Mouse (Mus musculus) kidney, embryonic 15.5 days (tissue): ENCODE results near the gene Brd4. TPM values are rescaled to one million over a fixed set of nuclear protein-coding genes. Genes with fewer than 3 reads are reported as not detected.

Experiments used
- ATAC-seq: fragments of 200-750 bp; cut with Nextera tagmentation; replicated peaks from 2 replicates; pipeline ENCODE4 v1.8.0; 2017; ENCODE audit warnings: moderate TSS enrichment; ENCODE audit not compliant: low FRiP score
- H3K27ac ChIP-seq: fragments of 300-500 bp; sonication (generic); 2 replicates; pipeline ENCODE4 v1.5.1; 2015; ENCODE audit warnings: mild to moderate bottlenecking, inconsistent platforms
- H3K27me3 ChIP-seq: fragments of 300-500 bp; sonication (generic); 2 replicates; pipeline ENCODE4 v1.6.1; 2015; ENCODE audit warnings: inconsistent platforms
- H3K36me3 ChIP-seq: fragments of 300-500 bp; sonication (generic); 2 replicates; pipeline ENCODE4 v1.6.1; 2015; ENCODE audit warnings: inconsistent platforms
- H3K4me1 ChIP-seq: fragments of 300-500 bp; sonication (generic); 2 replicates; pipeline ENCODE4 v1.6.1; 2015; ENCODE audit warnings: inconsistent platforms
- H3K4me2 ChIP-seq: fragments of 300-500 bp; sonication (generic); 2 replicates; pipeline ENCODE4 v1.6.1; 2015; ENCODE audit warnings: moderate library complexity, mild to moderate bottlenecking, inconsistent platforms
- H3K4me3 ChIP-seq: fragments of 300-500 bp; sonication (generic); replicated peaks from 2 replicates; pipeline ENCODE4 v1.5.1; 2015; ENCODE audit warnings: mild to moderate bottlenecking, inconsistent platforms
- H3K9ac ChIP-seq: fragments of 300-500 bp; sonication (generic); 2 replicates; pipeline ENCODE4 v1.6.1; 2015; ENCODE audit warnings: mild to moderate bottlenecking, inconsistent platforms
- H3K9me3 ChIP-seq: fragments of 300-500 bp; sonication (generic); replicated peaks from 2 replicates; pipeline ENCODE4 v1.6.1; 2016; ENCODE audit warnings: inconsistent platforms
- WGBS: fragments of 180-500 bp; shearing (Covaris S2); methylation state at CpG from one replicate; pipeline ENCODE4 v1.1.7; 2015; ENCODE audit warnings: mixed read lengths; 5-methylcytosine and 5-hydroxymethylcytosine counted together
- polyA plus RNA-seq: library from polyadenylated mRNA; unstranded; fragments of >200 nt; fragmentation: Nextera tagmentation; extraction: Ambion mirVana; gene quantifications from 2 replicates; pipeline ENCODE4 v1.2.1, GENCODE M21; 2015

The Brd4 gene
- polyA plus RNA-seq: 100 and 101 TPM in 2 replicates

GRCm38 (mm10) chr17:32284262-32285137 is at the start of gene Brd4:
Gene Brd4 (minus strand): TSS chr17:32284722.
- H3K27ac ChIP-seq: peak within 1 kb of the TSS; percentile 99
- peak; percentile 94 for ATAC-seq
- H3K4me1 ChIP-seq: peaks cover 32% of the 10 kb centered on the region
- under 1% methylated on average over 99 of the region's 100 CpGs for WGBS
- peak within 1 kb of the TSS; percentile 100 for H3K9ac ChIP-seq
- H3K9me3 ChIP-seq: no peaks in the 10 kb centered on the region
- H3K27me3 ChIP-seq: no peaks in the 10 kb centered on the region
- H3K4me3 ChIP-seq: peak within 1 kb of the TSS; percentile 98
- H3K4me2 ChIP-seq: peak within 1 kb of the TSS; percentile 72
- no peaks in the 10 kb centered on the region for H3K36me3 ChIP-seq

DNA sequence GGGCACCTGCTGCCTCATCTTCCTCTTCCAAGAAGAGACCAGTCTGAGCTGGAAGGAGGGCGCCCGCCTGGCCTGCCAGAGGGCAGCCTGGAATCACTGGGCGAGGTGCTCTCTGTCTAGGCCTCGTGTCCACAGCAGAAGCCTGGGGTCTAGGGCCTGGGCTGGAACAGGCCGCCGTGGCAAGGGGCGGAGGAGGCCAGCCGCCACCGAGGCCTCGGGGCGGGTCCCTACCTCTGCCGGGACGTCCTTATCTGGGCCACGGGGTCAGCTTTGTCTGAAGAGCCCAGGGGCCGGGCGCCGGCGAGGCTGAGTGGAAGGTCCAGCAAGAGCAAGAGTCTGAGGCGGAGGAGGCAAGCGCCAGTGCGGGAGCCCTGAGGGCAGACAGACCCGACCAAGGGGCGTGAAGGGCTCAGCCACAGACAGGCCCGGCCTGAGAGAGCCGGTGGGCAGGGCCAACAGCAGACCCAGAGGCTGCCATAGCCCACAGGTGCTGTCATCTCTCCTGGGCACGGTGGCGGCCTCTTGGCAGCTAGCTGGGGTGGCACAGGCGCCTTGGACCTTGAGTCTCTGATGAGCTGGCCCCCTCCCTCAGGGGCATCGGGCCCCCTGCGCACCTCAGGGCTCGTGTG is 49.3 kb upstream of the Brd4 start:
- no peak overlapping the region for H3K27ac ChIP-seq
- peaks cover 94% of the 10 kb centered on the region for H3K36me3 ChIP-seq
- H3K9me3 ChIP-seq: no peaks in the 10 kb centered on the region
- H3K4me3 ChIP-seq: no peak overlapping the region
- H3K9ac ChIP-seq: no peak overlapping the region
- no peak overlapping the region for H3K4me2 ChIP-seq
- peak; percentile 60; the same call in 1 of the 2 replicates for ATAC-seq
- WGBS: 88% methylated on average over 31 of the region's 31 CpGs
- no peaks in the 10 kb centered on the region for H3K27me3 ChIP-seq
- H3K4me1 ChIP-seq: no peaks in the 10 kb centered on the region

DNA sequence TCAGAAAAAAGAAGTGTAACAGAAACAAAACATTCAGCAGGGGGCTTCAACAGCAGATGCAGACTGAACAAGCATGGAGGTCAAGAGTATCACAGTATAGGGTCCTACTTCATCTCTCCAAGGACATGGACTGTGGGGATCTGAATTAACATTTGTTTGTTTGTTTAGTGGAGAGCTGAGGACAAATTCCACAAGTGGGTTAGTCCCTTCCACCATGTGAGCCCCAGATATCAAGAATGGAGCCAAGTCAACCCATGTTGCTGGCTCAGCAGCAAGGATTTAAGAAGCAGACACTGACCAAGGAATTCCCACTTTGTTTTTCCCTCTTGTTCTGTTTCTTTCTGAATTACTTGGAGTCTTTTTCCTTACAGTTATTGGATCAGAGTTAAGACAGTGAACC is 43.0 kb upstream of the Brd4 start:
- Histone ChIP-seq H3K27ac (no peak overlapping the region), H3K4me2 (no peak overlapping the region), H3K4me1 (peaks cover 5% of the 10 kb centered on the region; the same call in 1 of the 2 replicates), H3K9ac (no peak overlapping the region), H3K27me3 (no peaks in the 10 kb centered on the region), H3K4me3 (no peak overlapping the region), H3K9me3 (no peaks in the 10 kb centered on the region), H3K36me3 (peaks cover 90% of the 10 kb centered on the region)
- ATAC-seq: no peak

- H3K36me3 ChIP-seq: peaks cover 59% of the 10 kb centered on the region
- no peak overlapping the region for H3K4me2 ChIP-seq
- H3K27me3 ChIP-seq: no peaks in the 10 kb centered on the region
- no peaks in the 10 kb centered on the region for H3K9me3 ChIP-seq
- ATAC-seq: no peak
- no peak overlapping the region for H3K9ac ChIP-seq
- H3K4me1 ChIP-seq: peaks cover 32% of the 10 kb centered on the region
- WGBS: 90% methylated on average over 1 of the region's 1 CpGs
- no peak overlapping the region for H3K4me3 ChIP-seq
- H3K27ac ChIP-seq: no peak overlapping the region
Measured at GRCm38 (mm10) chr17:32322809-32323208, 38.3 kb upstream of the Brd4 start.

DNA sequence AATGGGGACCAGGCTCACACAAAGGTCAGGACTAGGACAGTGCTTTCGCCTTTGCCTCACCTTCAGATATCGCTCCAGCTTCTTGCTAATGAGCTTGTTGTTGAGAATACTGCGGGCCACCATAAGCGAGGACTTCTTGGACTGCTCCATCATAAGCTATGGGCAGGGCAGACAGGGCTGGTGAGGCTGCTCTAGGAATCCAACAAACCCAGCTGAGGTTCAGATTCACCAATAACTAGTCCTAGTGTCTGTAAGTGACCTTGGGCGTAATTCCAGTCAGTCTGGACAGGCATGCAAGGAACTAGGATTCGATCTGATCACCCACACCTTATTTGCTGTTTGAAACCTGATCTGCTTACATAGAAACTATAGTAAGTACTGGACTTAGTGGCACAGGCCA is 37.3 kb upstream of the Brd4 start:
- Histone ChIP-seq H3K4me1 (peaks cover 32% of the 10 kb centered on the region), H3K9ac (peak overlapping the region; percentile 68), H3K36me3 (peaks cover 59% of the 10 kb centered on the region), H3K27me3 (no peaks in the 10 kb centered on the region), H3K9me3 (no peaks in the 10 kb centered on the region), H3K27ac (peak overlapping the region; percentile 99), H3K4me2 (peak overlapping the region; percentile 87), H3K4me3 (peak overlapping the region; percentile 98)
- 14% methylated on average over 6 of the region's 6 CpGs for WGBS
- no peak; the same call in 1 of the 2 replicates for ATAC-seq

DNA sequence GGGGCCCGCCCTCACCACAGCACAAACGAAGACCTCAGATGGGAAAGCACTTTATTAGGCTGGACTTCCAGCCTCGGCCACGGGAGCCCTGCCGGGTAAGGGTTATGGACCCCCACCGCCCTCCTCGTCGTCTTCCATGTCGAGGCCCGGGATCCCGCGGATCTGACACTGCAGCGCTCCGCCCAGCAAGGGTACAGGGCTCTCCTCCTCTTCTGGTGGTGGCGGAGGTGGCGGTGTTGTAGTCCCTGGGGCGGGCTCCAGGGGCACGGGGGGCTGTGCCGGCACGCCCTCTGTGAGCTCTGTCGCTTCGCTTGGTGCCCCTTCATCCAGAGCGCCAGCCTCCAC is 36.8 kb upstream of the Brd4 start:
- Histone ChIP-seq H3K27me3 (no peaks in the 10 kb centered on the region), H3K9ac (peak overlapping the region; percentile 68), H3K36me3 (peaks cover 59% of the 10 kb centered on the region), H3K4me2 (peak overlapping the region; percentile 87), H3K4me1 (peaks cover 32% of the 10 kb centered on the region), H3K4me3 (peak overlapping the region; percentile 98), H3K27ac (peak overlapping the region; percentile 99), H3K9me3 (no peaks in the 10 kb centered on the region)
- ATAC-seq: peak; percentile 78
- WGBS: 0% methylated on average over 23 of the region's 23 CpGs

GRCm38 (mm10) chr17:32320597-32321389 is 36.3 kb upstream of the Brd4 start, which contains the start of gene Akap8:
Gene Akap8 (minus strand): TSS chr17:32321238.
- no peaks in the 10 kb centered on the region for H3K9me3 ChIP-seq
- ATAC-seq: peak; percentile 97
- peaks cover 59% of the 10 kb centered on the region for H3K36me3 ChIP-seq
- peaks cover 32% of the 10 kb centered on the region for H3K4me1 ChIP-seq
- H3K9ac ChIP-seq: peak within 1 kb of the TSS; percentile 92
- peak within 1 kb of the TSS; percentile 87 for H3K4me2 ChIP-seq
- H3K27me3 ChIP-seq: no peaks in the 10 kb centered on the region
- under 1% methylated on average over 81 of the region's 83 CpGs for WGBS
- H3K27ac ChIP-seq: peak within 1 kb of the TSS; percentile 99
- peak within 1 kb of the TSS; percentile 98 for H3K4me3 ChIP-seq

GRCm38 (mm10) chr17:32319950-32320349 is 35.4 kb upstream of the Brd4 start:
- peaks cover 59% of the 10 kb centered on the region for H3K36me3 ChIP-seq
- H3K4me3 ChIP-seq: peak overlapping the region; percentile 98
- 0% methylated on average over 7 of the region's 7 CpGs for WGBS
- no peaks in the 10 kb centered on the region for H3K27me3 ChIP-seq
- peak overlapping the region; percentile 99 for H3K27ac ChIP-seq
- H3K9me3 ChIP-seq: no peaks in the 10 kb centered on the region
- ATAC-seq: no peak
- peak overlapping the region; percentile 92 for H3K9ac ChIP-seq
- H3K4me2 ChIP-seq: peak overlapping the region; percentile 87
- H3K4me1 ChIP-seq: peaks cover 32% of the 10 kb centered on the region

GRCm38 (mm10) chr17:32317708-32318107 is 33.2 kb upstream of the Brd4 start:
- Histone ChIP-seq H3K9me3 (no peaks in the 10 kb centered on the region), H3K36me3 (peaks cover 62% of the 10 kb centered on the region), H3K4me2 (no peak overlapping the region), H3K4me3 (no peak overlapping the region), H3K4me1 (peaks cover 29% of the 10 kb centered on the region), H3K9ac (no peak overlapping the region), H3K27me3 (no peaks in the 10 kb centered on the region), H3K27ac (no peak overlapping the region)
- WGBS: 84% methylated on average over 3 of the region's 3 CpGs
- no peak for ATAC-seq

GRCm38 (mm10) chr17:32317032-32317431 is 32.5 kb upstream of the Brd4 start:
- 93% methylated on average over 8 of the region's 8 CpGs for WGBS
- H3K36me3 ChIP-seq: peaks cover 66% of the 10 kb centered on the region
- no peaks in the 10 kb centered on the region for H3K9me3 ChIP-seq
- no peak overlapping the region for H3K27ac ChIP-seq
- H3K27me3 ChIP-seq: no peaks in the 10 kb centered on the region
- no peak overlapping the region for H3K4me3 ChIP-seq
- H3K4me1 ChIP-seq: peaks cover 22% of the 10 kb centered on the region
- H3K9ac ChIP-seq: no peak overlapping the region
- H3K4me2 ChIP-seq: no peak overlapping the region
- ATAC-seq: no peak

DNA sequence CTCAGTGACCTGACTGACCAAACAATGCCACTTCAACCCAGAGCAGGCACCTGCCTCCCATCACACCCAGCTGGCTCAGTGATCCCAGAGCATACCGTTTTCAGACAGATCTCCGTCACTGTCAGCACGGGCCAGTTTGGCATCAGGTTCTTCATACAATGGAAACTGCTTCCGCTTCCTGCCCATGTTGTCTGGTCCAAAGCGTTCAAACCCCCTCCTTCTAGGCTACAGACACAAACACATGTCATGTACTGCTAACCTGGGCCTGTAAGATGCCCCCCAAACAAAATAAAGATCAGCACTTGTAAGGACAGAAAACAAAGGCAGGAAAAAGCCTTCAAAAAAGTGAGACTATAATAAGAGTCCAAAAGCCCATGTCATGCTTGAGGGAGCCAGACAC is 31.0 kb upstream of the Brd4 start:
- Histone ChIP-seq H3K9me3 (no peaks in the 10 kb centered on the region), H3K27me3 (no peaks in the 10 kb centered on the region), H3K4me2 (no peak overlapping the region), H3K27ac (no peak overlapping the region), H3K4me3 (no peak overlapping the region), H3K36me3 (peaks cover 81% of the 10 kb centered on the region), H3K9ac (no peak overlapping the region), H3K4me1 (peaks cover 19% of the 10 kb centered on the region)
- ATAC-seq: no peak
- 93% methylated on average over 5 of the region's 5 CpGs for WGBS

DNA sequence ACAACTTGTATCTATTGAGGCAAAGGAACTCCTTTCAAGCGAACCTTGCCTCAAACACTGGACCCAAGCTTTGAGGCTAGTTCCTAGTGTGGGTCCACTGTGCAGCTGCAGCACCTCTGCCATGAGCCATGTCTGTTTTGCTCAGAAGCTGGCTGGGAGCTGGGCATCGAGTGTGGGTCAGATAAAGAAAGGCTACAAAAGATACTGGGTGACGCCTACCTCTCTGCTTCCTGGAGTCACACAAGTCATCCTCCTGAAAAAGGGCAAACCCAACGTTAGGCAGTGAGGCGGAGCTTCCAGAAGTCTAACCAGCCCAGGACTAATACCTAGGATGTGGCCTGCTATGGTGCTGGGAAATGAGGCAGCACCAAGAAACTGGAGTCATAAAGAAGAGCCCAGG is 29.4 kb upstream of the Brd4 start:
- ATAC-seq: no peak
- Histone ChIP-seq H3K4me1 (peaks cover 8% of the 10 kb centered on the region), H3K4me2 (no peak overlapping the region), H3K4me3 (no peak overlapping the region), H3K27ac (no peak overlapping the region), H3K36me3 (peaks cover 97% of the 10 kb centered on the region), H3K27me3 (no peaks in the 10 kb centered on the region), H3K9ac (no peak overlapping the region), H3K9me3 (no peaks in the 10 kb centered on the region)
- 82% methylated on average over 5 of the region's 5 CpGs for WGBS
